Mouse (Mus musculus): ENCODE data around the gene Klhl29. TPM values are rescaled to one million over a fixed set of nuclear protein-coding genes. Genes with fewer than 3 reads are reported as not detected.

Klhl29 gene
- polyA plus RNA-seq, 1 experiment: 1.8 TPM

DNA sequence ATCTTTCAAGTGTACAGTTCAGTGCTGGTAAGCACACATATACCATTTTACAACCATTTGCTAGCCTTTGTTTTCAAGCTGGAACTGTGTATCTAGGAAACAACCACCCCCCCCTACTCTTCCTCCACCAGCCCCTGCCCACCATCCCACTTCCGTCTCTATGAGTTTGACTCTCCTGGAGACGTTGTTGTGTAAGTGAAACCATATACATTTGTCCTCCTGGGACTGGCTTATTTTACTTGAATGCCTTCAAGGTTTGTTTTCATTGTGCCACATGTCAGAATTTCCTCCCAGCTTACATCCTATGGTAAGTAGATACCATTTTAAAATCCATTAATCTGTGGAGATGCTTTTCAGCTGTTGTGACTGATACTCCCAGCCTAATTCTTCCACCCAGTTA, 267.7 kb downstream of the Klhl29 start:
- WGBS: 62% methylated on average over 2 of the region's 2 CpGs
- DNase-seq (ENCODE audit: low read depth, low spot score): no peak

- DNase-seq (ENCODE audit: low read depth, low spot score): no peak
- 79% methylated on average over 9 of the region's 9 CpGs for whole genome bisulfite sequencing
Measured at GRCm38 (mm10) chr12:5104422-5105052, 270.9 kb downstream of the Klhl29 start.

GRCm38 (mm10) chr12:5101411-5102024, 274.0 kb downstream of the Klhl29 start:
- no peak for DNase-seq (ENCODE audit: low read depth, low spot score)
- 63% methylated on average over 13 of the region's 13 CpGs for WGBS

- WGBS: 82% methylated on average over 9 of the region's 9 CpGs
- DNase-seq (ENCODE audit: low read depth, low spot score): no peak
Measured at GRCm38 (mm10) chr12:5099572-5099971, 275.9 kb downstream of the Klhl29 start.

- WGBS: 77% methylated on average over 1 of the region's 1 CpGs
- no peak for DNase-seq (ENCODE audit: low read depth, low spot score)
Measured at GRCm38 (mm10) chr12:5088639-5089038, 286.8 kb downstream of the Klhl29 start.

GRCm38 (mm10) chr12:5087787-5088519, 287.5 kb downstream of the Klhl29 start:
- no peak for DNase-seq (ENCODE audit: low read depth, low spot score)
- 37% methylated on average over 10 of the region's 10 CpGs for WGBS

- DNase-seq (ENCODE audit: low read depth, low spot score): no peak
- WGBS: 93% methylated on average over 5 of the region's 5 CpGs
Measured at GRCm38 (mm10) chr12:5084714-5085113, 290.8 kb downstream of the Klhl29 start.

- no peak for DNase-seq (ENCODE audit: low read depth, low spot score)
- 89% methylated on average over 4 of the region's 4 CpGs for WGBS
Measured at GRCm38 (mm10) chr12:5081480-5081879, 294.0 kb downstream of the Klhl29 start.

DNA sequence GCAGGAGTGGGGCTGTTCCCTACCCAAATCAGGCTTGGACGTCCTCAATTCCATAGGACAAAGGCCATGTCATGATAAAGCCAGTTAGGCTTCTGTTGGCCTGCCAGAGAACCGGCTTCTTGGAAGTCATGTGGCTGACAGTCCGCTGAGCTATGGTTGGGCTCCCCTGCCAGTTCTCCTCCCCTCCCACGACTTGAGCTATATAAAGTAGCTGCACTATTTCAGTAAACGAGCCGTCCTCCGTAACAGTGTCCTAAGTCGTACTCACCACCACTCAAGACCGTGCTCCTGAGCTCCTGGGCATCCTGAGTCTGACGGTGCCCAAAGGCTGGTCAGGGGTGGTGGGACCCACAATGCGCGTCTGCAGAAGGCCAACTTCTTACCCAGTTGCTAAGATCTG, 302.3 kb downstream of the Klhl29 start:
- 77% methylated on average over 12 of the region's 12 CpGs for WGBS
- DNase-seq (ENCODE audit: low read depth, low spot score): no peak

GRCm38 (mm10) chr12:5070131-5070530, 305.4 kb downstream of the Klhl29 start:
- 71% methylated on average over 3 of the region's 3 CpGs for WGBS
- DNase-seq (ENCODE audit: low read depth, low spot score): no peak

DNA sequence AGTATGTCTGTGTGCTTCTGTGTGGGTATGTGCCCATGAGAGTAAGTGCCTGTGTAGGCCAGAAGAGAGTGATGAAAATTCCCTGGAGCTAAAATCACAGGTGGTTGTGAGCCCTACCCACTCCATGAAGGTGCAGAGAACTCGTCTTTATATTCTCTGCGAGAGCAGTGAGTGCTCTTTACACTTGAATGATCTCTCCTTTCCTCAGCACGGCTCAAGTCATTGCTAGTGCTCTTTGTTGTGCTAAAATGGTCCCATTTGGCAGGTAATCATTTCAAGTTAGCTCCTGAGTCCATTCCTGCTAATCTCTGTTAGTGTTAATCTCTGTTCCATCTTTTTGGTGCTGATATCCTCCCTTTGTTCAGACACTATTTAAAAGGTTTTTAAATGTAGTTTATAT, 307.9 kb downstream of the Klhl29 start:
- DNase-seq (ENCODE audit: low read depth, low spot score): no peak
- 55% methylated on average over 3 of the region's 3 CpGs for WGBS

DNA sequence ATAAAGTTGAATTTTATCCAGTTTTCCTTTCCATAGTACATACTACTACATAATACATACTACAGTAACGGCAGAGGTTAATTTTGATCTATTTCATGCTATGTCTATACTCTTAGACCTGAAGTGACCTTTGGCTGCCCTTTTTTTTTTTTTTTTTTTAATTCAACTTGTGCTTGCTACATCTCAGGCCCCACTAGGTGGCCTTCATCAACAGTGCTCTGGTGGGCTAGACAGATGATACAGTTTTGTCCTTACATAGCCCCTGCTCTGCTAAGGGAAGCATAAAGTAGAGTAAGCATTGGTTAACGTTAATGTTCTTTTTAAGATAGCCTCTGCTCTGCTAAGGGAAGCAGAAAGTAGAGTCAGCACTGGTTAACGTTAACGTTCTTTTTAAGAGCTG, 327.4 kb downstream of the Klhl29 start:
- 94% methylated on average over 4 of the region's 4 CpGs for WGBS
- no peak for DNase-seq (ENCODE audit: low read depth, low spot score)

DNA sequence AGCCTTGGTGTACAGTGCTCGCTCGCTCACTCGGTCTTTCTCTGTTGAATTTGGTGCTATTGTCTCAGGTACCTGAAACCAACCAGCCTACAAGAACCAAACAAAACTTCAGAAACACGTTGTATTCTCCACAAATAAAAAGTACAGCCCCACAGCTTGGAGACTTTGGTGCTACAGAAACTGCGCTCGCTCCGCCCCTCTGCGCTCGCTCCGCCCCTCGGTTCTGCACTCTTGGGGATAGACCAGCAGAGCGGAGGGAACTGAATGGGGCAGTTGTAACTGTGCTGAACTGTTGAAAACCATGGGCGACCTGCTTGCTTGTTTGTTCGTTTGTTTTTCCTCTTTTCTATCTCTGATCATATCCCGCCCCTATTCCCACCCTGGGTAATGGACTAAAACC, 331.3 kb downstream of the Klhl29 start:
- 91% methylated on average over 15 of the region's 15 CpGs for WGBS
- no peak for DNase-seq (ENCODE audit: low read depth, low spot score)

- DNase-seq (ENCODE audit: low read depth, low spot score): no peak
- WGBS: 95% methylated on average over 2 of the region's 2 CpGs
Measured at GRCm38 (mm10) chr12:5038008-5038407, 337.5 kb downstream of the Klhl29 start.

- WGBS: 78% methylated on average over 5 of the region's 5 CpGs
- DNase-seq (ENCODE audit: low read depth, low spot score): no peak
Measured at GRCm38 (mm10) chr12:5029035-5029434, 346.4 kb downstream of the Klhl29 start.
